Mouse (Mus musculus) stomach, postnatal 0 days (tissue): Measurements from ENCODE around the gene AC134908.4. TPM values are rescaled to one million over a fixed set of nuclear protein-coding genes. Genes with fewer than 3 reads are reported as not detected.

Experiments
- ATAC-seq: fragments of 200-750 bp; cut with Nextera tagmentation; 2 replicates; pipeline ENCODE4 v1.8.0; 2017; ENCODE audit not compliant: low FRiP score, low TSS enrichment
- DNase-seq: peaks from one replicate; pipeline ENCODE4 v3.0.0-alpha.2; 2016; ENCODE audit warnings: low spot score
- H3K27ac ChIP-seq: fragments of 300-500 bp; sonication (generic); replicated peaks from 2 replicates; pipeline ENCODE4 v1.5.1; 2014; ENCODE audit warnings: mild to moderate bottlenecking, control low read depth
- H3K27me3 ChIP-seq: fragments of 300-500 bp; sonication (generic); 2 replicates; pipeline ENCODE4 v1.6.1; 2014; ENCODE audit warnings: low read length; ENCODE audit not compliant: control insufficient read depth, insufficient read depth
- H3K36me3 ChIP-seq: fragments of 300-500 bp; sonication (generic); 2 replicates; pipeline ENCODE4 v1.6.1; 2014; ENCODE audit warnings: low read length, mixed read lengths; ENCODE audit not compliant: control insufficient read depth, insufficient read depth
- H3K4me1 ChIP-seq: fragments of 300-500 bp; sonication (generic); replicated peaks from 2 replicates; pipeline ENCODE4 v1.6.1; 2014; ENCODE audit warnings: antibody characterized with exemption; ENCODE audit not compliant: control insufficient read depth, insufficient read depth
- H3K4me2 ChIP-seq: fragments of 300-500 bp; sonication (generic); replicated peaks from 2 replicates; pipeline ENCODE4 v1.6.1; 2014; ENCODE audit warnings: low read depth, mild to moderate bottlenecking, control low read depth, moderate library complexity
- H3K4me3 ChIP-seq: fragments of 300-500 bp; sonication (generic); 2 replicates; pipeline ENCODE4 v1.5.1; 2014; ENCODE audit warnings: low read depth, low read length, control low read depth
- H3K9ac ChIP-seq: fragments of 300-500 bp; sonication (generic); 2 replicates; pipeline ENCODE4 v1.6.1; 2014; ENCODE audit warnings: mild to moderate bottlenecking, low read length, control low read depth, mixed read lengths
- H3K9me3 ChIP-seq: fragments of 300-500 bp; sonication (generic); 2 replicates; pipeline ENCODE4 v1.6.1; 2016; ENCODE audit warnings: low read length; ENCODE audit not compliant: control insufficient read depth
- CTCF ChIP-seq: IDR thresholded peaks from 2 replicates; pipeline ENCODE4 v1.5.1; 2016; ENCODE audit warnings: antibody characterized with exemption, low read depth, mild to moderate bottlenecking, moderate library complexity
- EP300 ChIP-seq: optimal IDR thresholded peaks from 2 replicates; pipeline ENCODE3; 2016; ENCODE audit warnings: antibody characterized with exemption
- WGBS: fragments of 180-500 bp; shearing (Covaris S2); extraction: QIAGEN DNeasy Blood & Tissue Kit; methylation state at CpG from one replicate; pipeline ENCODE4 v1.1.7; 2014; 5-methylcytosine and 5-hydroxymethylcytosine counted together
- polyA plus RNA-seq: library from polyadenylated mRNA; unstranded; fragments of >200 nt; fragmentation: Nextera tagmentation; extraction: Ambion mirVana; gene quantifications from 2 replicates; pipeline ENCODE4 v1.2.1, GENCODE M21; 2015

Gene AC134908.4
- polyA plus RNA-seq, 1 experiment from 2014 or later = 0.65 TPM

DNA sequence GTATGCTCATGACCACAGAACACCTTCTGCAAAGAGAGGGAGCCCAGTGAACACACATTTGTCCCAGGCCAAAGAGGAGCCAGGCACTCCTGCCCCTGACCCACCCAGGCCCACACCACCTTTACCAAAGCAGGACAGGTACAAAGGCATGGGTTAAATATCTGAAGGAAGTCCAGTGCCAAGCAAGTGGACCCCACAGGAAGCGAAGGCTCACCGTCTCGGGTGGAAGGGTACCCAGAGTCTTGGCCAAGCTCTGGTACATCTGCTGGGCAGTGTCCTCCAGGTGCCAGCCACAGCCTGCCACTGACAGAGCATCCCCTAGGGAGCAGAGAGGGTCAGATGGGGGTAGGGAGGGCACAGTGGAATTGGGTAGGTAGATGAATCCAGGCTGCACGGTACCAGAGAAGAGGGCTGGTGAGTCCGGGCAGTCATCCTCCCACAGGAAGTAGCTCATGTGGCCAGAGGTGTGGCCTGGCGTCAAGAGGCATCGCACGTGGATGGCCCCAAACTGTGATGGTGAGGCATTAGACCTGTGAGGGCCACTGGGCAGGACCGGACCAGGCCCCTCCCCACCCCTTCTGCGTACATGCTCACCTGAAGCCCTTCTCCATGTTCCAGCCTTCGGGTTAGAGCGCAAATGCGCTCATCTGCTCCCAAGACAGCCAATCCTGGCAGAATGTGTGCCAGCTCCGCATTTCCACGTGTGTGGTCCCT, 11.4 kb downstream of the AC134908.4 start:
- 74% methylated on average over 15 of the region's 15 CpGs for WGBS
- Histone ChIP-seq H3K9me3 (no peaks in the 10 kb centered on the region), H3K27me3 (no peaks in the 10 kb centered on the region), H3K4me2 (0 out of 2 replicates have a peak overlapping the region, but pooled peaks have one; percentile 77), H3K4me3 (no peak overlapping the region), H3K36me3 (peaks cover 5% of the 10 kb centered on the region; the same call in 1 of the 2 replicates), H3K27ac (no peak overlapping the region), H3K9ac (no peak overlapping the region), H3K4me1 (peaks cover 5% of the 10 kb centered on the region)
- TF ChIP-seq EP300 (no peak), CTCF (no peak)
- DNase-seq (no peak), ATAC-seq (no peak)

DNA sequence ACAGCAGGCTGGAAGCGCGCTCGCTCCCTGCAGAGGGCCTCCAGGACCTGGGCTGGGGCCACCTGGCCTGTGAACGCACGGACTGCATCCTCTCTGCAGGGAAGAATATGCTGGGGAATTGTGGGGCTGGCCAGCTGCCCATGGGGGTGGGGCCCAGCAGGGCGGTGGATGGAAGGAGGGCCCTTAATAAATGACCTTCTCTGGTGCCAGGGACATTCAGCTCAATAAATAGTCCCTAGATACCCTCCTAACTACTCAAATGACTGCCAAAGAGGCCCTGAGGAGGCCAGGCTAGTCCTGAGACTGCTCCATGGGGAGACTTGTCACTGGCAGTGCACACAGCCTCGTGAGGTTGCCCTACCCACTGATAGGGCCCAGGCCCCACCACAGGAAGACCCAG, 12.4 kb downstream of the AC134908.4 start:
- DNase-seq = no peak
- Histone ChIP-seq H3K9ac (no peak overlapping the region), H3K4me3 (no peak overlapping the region), H3K9me3 (no peaks in the 10 kb centered on the region), H3K4me2 (no peak overlapping the region), H3K27me3 (no peaks in the 10 kb centered on the region), H3K27ac (no peak overlapping the region), H3K36me3 (peaks cover 5% of the 10 kb centered on the region; the same call in 1 of the 2 replicates), H3K4me1 (peaks cover 5% of the 10 kb centered on the region)
- TF ChIP-seq CTCF (no peak), EP300 (no peak)
- no peak for ATAC-seq
- 66% methylated on average over 7 of the region's 7 CpGs for WGBS

DNA sequence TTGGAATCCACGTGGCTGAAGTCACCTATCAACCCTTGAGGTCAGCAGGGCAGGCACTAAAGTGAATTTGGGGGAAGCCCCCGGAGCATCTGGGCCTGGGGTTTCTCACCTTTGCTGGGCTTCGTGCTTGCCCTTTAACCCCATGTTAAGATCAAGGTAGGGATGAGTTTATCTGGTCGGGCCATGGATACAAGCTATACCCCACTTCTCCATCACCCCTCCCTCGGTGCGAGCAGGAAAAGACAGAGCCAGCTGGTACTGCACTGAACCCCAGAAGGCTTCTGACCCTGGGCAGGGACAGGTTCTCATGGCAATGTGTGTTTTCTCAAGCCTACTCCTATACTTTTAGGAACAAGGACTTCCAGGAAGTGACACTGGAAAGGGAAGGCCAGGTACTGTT, 14.1 kb downstream of the AC134908.4 start:
- DNase-seq (no peak), ATAC-seq (no peak)
- no peak for TF ChIP-seq EP300
- TF ChIP-seq CTCF = no peak
- Histone ChIP-seq H3K4me1 (peaks cover 5% of the 10 kb centered on the region), H3K27ac (no peak overlapping the region), H3K4me2 (no peak overlapping the region), H3K9me3 (no peaks in the 10 kb centered on the region), H3K4me3 (no peak overlapping the region), H3K9ac (no peak overlapping the region), H3K27me3 (no peaks in the 10 kb centered on the region), H3K36me3 (peaks cover 5% of the 10 kb centered on the region; the same call in 1 of the 2 replicates)
- WGBS = 67% methylated on average over 6 of the region's 6 CpGs

DNA sequence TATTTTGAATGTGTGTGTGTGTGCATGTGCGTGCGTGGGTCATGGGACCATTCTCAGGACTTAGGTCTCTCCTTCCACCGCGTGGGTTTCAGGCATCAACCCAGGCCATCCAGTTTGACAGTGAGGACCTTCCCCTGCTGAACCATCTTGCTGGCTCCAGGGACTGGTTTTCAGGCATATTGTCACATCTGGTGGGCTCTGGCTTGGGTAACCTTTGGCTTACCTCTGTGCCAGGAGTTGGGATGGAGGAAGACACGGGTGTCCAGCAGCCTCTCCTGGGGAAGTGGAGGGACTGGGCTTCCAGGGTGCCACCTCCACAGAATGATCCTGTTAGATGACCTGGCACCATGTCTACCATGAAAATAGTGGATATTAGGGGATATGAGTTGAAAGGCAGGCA, 17.5 kb downstream of the AC134908.4 start:
- ATAC-seq (no peak), DNase-seq (no peak)
- 91% methylated on average over 5 of the region's 5 CpGs for WGBS

DNA sequence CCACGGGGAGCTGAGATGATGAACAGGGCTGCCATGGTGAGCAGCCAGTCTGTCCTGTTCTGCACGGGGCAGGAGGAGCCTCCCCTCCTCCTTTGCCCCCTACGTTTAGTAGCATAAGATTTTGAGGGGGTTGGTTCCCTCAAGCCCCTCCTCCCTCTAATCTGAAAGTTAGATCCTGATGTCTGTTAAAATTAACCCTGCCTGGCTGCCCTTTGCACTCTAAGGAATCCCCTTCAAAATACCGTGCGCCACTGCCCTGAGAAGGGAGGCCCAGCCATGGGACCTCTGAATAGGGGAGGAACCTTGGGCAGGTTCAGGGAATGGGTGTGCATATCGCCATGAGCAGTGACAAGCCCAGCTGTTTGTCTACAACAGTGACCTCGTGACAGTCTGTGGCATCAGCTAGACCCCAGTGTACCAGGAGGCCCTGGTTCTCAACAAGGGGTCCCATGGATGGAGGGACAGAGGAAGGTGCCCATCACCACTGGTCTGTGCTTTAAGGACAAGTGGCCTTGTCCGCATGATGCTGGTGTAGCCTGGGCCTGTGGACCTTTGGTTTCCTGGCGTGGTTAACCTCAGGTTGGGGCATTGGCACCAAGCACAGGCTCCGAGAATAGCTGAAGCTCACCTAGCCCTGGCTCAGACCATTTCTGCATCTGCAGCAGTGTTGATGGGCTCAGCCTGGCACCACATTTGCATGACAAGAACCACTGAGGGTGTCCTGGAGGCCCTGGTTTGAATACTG, 20.0 kb downstream of the AC134908.4 start:
- H3K36me3 ChIP-seq = no peaks in the 10 kb centered on the region; the same call in 1 of the 2 replicates
- DNase-seq = no peak
- no peak overlapping the region for H3K4me2 ChIP-seq
- ATAC-seq = no peak
- 79% methylated on average over 10 of the region's 10 CpGs for WGBS
- TF ChIP-seq CTCF (no peak), EP300 (no peak)
- no peaks in the 10 kb centered on the region for H3K9me3 ChIP-seq
- no peak overlapping the region for H3K4me3 ChIP-seq
- H3K4me1 ChIP-seq = peaks cover 3% of the 10 kb centered on the region
- no peak overlapping the region for H3K9ac ChIP-seq
- H3K27ac ChIP-seq = no peak overlapping the region
- H3K27me3 ChIP-seq = no peaks in the 10 kb centered on the region

More for the DNA sequence above, 17.5 kb downstream of the AC134908.4 start:
- no peaks in the 10 kb centered on the region for H3K9me3 ChIP-seq
- H3K4me3 ChIP-seq = no peak overlapping the region
- H3K36me3 ChIP-seq = peaks cover 5% of the 10 kb centered on the region; the same call in 1 of the 2 replicates
- peaks cover 3% of the 10 kb centered on the region for H3K4me1 ChIP-seq
- H3K4me2 ChIP-seq = no peak overlapping the region
- H3K27ac ChIP-seq = no peak overlapping the region
- no peaks in the 10 kb centered on the region for H3K27me3 ChIP-seq
- no peak overlapping the region for H3K9ac ChIP-seq
- TF ChIP-seq EP300 (no peak), CTCF (no peak)

DNA sequence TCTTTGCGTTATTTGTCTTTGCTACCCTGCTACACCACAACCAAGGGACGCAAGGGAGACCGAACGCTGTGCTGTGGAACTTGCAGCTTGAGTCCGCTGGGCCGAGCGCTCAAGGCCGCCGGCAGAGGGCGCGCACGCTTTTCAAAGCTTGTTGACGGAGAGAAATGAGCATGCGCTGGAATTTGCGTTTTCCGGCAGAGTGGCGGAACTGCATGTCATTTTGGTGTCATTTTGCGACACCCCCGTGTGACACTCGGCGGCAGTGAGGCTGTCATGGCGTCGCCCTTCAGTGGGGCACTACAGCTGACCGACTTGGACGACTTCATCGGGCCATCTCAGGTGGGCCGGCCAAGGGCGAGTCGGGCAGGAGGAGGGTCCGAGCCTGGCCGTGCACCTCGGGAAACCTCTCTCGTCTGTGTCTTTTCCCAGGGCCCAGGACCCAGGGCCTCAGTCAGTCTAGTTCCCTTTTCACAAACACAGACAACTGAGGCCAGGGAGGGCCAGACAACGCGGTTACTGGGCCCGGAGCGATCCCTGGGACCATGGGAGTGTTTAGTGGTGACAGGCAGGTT, 21.8 kb downstream of the AC134908.4 start, which contains the start of gene Narfl:
TSS of gene Narfl (plus strand) at position 228 of the 572 bp plus-strand sequence.
- Histone ChIP-seq H3K4me1 (peaks cover 3% of the 10 kb centered on the region), H3K9ac (peak within 1 kb of the TSS; percentile 87), H3K4me3 (peak within 1 kb of the TSS; percentile 71), H3K36me3 (no peaks in the 10 kb centered on the region; the same call in 1 of the 2 replicates), H3K4me2 (peak within 1 kb of the TSS; percentile 77), H3K27ac (no peak within 1 kb of the TSS; the same call in 1 of the 2 replicates), H3K27me3 (no peaks in the 10 kb centered on the region), H3K9me3 (no peaks in the 10 kb centered on the region)
- WGBS = under 1% methylated on average over 37 of the region's 37 CpGs
- TF ChIP-seq CTCF (peak; percentile 100), EP300 (no peak)
- DNase-seq (peak; percentile 98), ATAC-seq (peak; percentile 84)
